Mouse (Mus musculus): Measurements from ENCODE around the gene 4430402I18Rik. TPM values are rescaled to one million over a fixed set of nuclear protein-coding genes. Genes with fewer than 3 reads are reported as not detected.

Gene 4430402I18Rik
- polyA plus RNA-seq, 1 experiment from 2014 or later, result 3.1 TPM

GRCm38 (mm10) chr19:28916492-28916891 lies 51.1 kb downstream of the 4430402I18Rik start:
- peaks cover 8% of the 10 kb centered on the region for H3K4me1 ChIP-seq (replicated peaks; ENCODE audit: control insufficient read depth, insufficient read depth, low read length)
- H3K27me3 ChIP-seq (ENCODE audit: control insufficient read depth, insufficient read depth, low read depth, low read length), result no peaks in the 10 kb centered on the region
- no peak overlapping the region for H3K4me3 ChIP-seq (ENCODE audit: low read length)
- H3K9me3 ChIP-seq (ENCODE audit: control insufficient read depth, low read length), result no peaks in the 10 kb centered on the region
- 25% methylated on average over 4 of the region's 4 CpGs for WGBS
- H3K27ac ChIP-seq (ENCODE audit: low read length), result no peak overlapping the region
- no peaks in the 10 kb centered on the region for H3K36me3 ChIP-seq (ENCODE audit: control insufficient read depth, insufficient read depth, low read length)
- H3K9ac ChIP-seq (ENCODE audit: low read length), result no peak overlapping the region
- ATAC-seq (ENCODE audit: low read depth), result no peak
- no peak overlapping the region for H3K4me2 ChIP-seq (ENCODE audit: low read depth, low read length)

- Histone ChIP-seq H3K9me3 (ENCODE audit: control insufficient read depth, low read length) (no peaks in the 10 kb centered on the region), H3K9ac (ENCODE audit: low read length) (no peak overlapping the region), H3K36me3 (ENCODE audit: control insufficient read depth, insufficient read depth, low read length) (no peaks in the 10 kb centered on the region), H3K27ac (ENCODE audit: low read length) (no peak overlapping the region), H3K4me3 (ENCODE audit: low read length) (no peak overlapping the region), H3K27me3 (ENCODE audit: control insufficient read depth, insufficient read depth, low read depth, low read length) (no peaks in the 10 kb centered on the region), H3K4me1 (replicated peaks; ENCODE audit: control insufficient read depth, insufficient read depth, low read length) (peaks cover 8% of the 10 kb centered on the region), H3K4me2 (ENCODE audit: low read depth, low read length) (no peak overlapping the region)
- 64% methylated on average over 2 of the region's 2 CpGs for WGBS
- ATAC-seq (ENCODE audit: low read depth), result no peak
Measured at GRCm38 (mm10) chr19:28915602-28916250, 51.9 kb downstream of the 4430402I18Rik start.

GRCm38 (mm10) chr19:28914598-28914997 lies 53.0 kb downstream of the 4430402I18Rik start:
- ATAC-seq (ENCODE audit: low read depth), result no peak
- Histone ChIP-seq H3K9ac (ENCODE audit: low read length) (no peak overlapping the region), H3K4me2 (ENCODE audit: low read depth, low read length) (no peak overlapping the region), H3K4me3 (ENCODE audit: low read length) (no peak overlapping the region), H3K9me3 (ENCODE audit: control insufficient read depth, low read length) (no peaks in the 10 kb centered on the region), H3K36me3 (ENCODE audit: control insufficient read depth, insufficient read depth, low read length) (no peaks in the 10 kb centered on the region), H3K4me1 (replicated peaks; ENCODE audit: control insufficient read depth, insufficient read depth, low read length) (peaks cover 8% of the 10 kb centered on the region), H3K27me3 (ENCODE audit: control insufficient read depth, insufficient read depth, low read depth, low read length) (no peaks in the 10 kb centered on the region), H3K27ac (ENCODE audit: low read length) (no peak overlapping the region)
- WGBS, result 68% methylated on average over 6 of the region's 6 CpGs

GRCm38 (mm10) chr19:28908693-28909092 lies 58.9 kb downstream of the 4430402I18Rik start:
- WGBS, result 49% methylated on average over 9 of the region's 9 CpGs
- H3K27ac ChIP-seq (ENCODE audit: low read length), result no peak overlapping the region
- no peak overlapping the region for H3K4me3 ChIP-seq (ENCODE audit: low read length)
- H3K27me3 ChIP-seq (ENCODE audit: control insufficient read depth, insufficient read depth, low read depth, low read length), result no peaks in the 10 kb centered on the region
- no peak overlapping the region for H3K4me2 ChIP-seq (ENCODE audit: low read depth, low read length)
- H3K9me3 ChIP-seq (ENCODE audit: control insufficient read depth, low read length), result no peaks in the 10 kb centered on the region
- ATAC-seq (ENCODE audit: low read depth), result no peak
- no peak overlapping the region for H3K9ac ChIP-seq (ENCODE audit: low read length)
- H3K36me3 ChIP-seq (ENCODE audit: control insufficient read depth, insufficient read depth, low read length), result no peaks in the 10 kb centered on the region
- H3K4me1 ChIP-seq (replicated peaks; ENCODE audit: control insufficient read depth, insufficient read depth, low read length), result peaks cover 6% of the 10 kb centered on the region; the same call in 1 of the 2 replicates

GRCm38 (mm10) chr19:28908186-28908585 lies 59.4 kb downstream of the 4430402I18Rik start:
- no peak overlapping the region for H3K4me3 ChIP-seq (ENCODE audit: low read length)
- no peak overlapping the region for H3K9ac ChIP-seq (ENCODE audit: low read length)
- H3K9me3 ChIP-seq (ENCODE audit: control insufficient read depth, low read length), result no peaks in the 10 kb centered on the region
- no peak for ATAC-seq (ENCODE audit: low read depth)
- no peak overlapping the region for H3K4me2 ChIP-seq (ENCODE audit: low read depth, low read length)
- H3K27ac ChIP-seq (ENCODE audit: low read length), result no peak overlapping the region
- H3K4me1 ChIP-seq (replicated peaks; ENCODE audit: control insufficient read depth, insufficient read depth, low read length), result peaks cover 6% of the 10 kb centered on the region; the same call in 1 of the 2 replicates
- H3K27me3 ChIP-seq (ENCODE audit: control insufficient read depth, insufficient read depth, low read depth, low read length), result no peaks in the 10 kb centered on the region
- WGBS, result 69% methylated on average over 4 of the region's 4 CpGs
- no peaks in the 10 kb centered on the region for H3K36me3 ChIP-seq (ENCODE audit: control insufficient read depth, insufficient read depth, low read length)

- Histone ChIP-seq H3K4me1 (replicated peaks; ENCODE audit: control insufficient read depth, insufficient read depth, low read length) (peaks cover 4% of the 10 kb centered on the region; the same call in 1 of the 2 replicates), H3K36me3 (ENCODE audit: control insufficient read depth, insufficient read depth, low read length) (no peaks in the 10 kb centered on the region), H3K4me3 (ENCODE audit: low read length) (no peak overlapping the region), H3K27me3 (ENCODE audit: control insufficient read depth, insufficient read depth, low read depth, low read length) (no peaks in the 10 kb centered on the region), H3K9me3 (ENCODE audit: control insufficient read depth, low read length) (no peaks in the 10 kb centered on the region), H3K9ac (ENCODE audit: low read length) (no peak overlapping the region), H3K4me2 (ENCODE audit: low read depth, low read length) (no peak overlapping the region), H3K27ac (ENCODE audit: low read length) (no peak overlapping the region)
- ATAC-seq (ENCODE audit: low read depth), result peak; percentile 89
- WGBS, result 54% methylated on average over 8 of the region's 8 CpGs
Measured at GRCm38 (mm10) chr19:28903536-28904119, 64.0 kb downstream of the 4430402I18Rik start.

GRCm38 (mm10) chr19:28902806-28903205 lies 64.8 kb downstream of the 4430402I18Rik start:
- Histone ChIP-seq H3K9ac (ENCODE audit: low read length) (no peak overlapping the region), H3K9me3 (ENCODE audit: control insufficient read depth, low read length) (no peaks in the 10 kb centered on the region), H3K36me3 (ENCODE audit: control insufficient read depth, insufficient read depth, low read length) (no peaks in the 10 kb centered on the region), H3K4me1 (replicated peaks; ENCODE audit: control insufficient read depth, insufficient read depth, low read length) (peaks cover 4% of the 10 kb centered on the region; the same call in 1 of the 2 replicates), H3K27me3 (ENCODE audit: control insufficient read depth, insufficient read depth, low read depth, low read length) (no peaks in the 10 kb centered on the region), H3K4me2 (ENCODE audit: low read depth, low read length) (no peak overlapping the region), H3K4me3 (ENCODE audit: low read length) (no peak overlapping the region), H3K27ac (ENCODE audit: low read length) (no peak overlapping the region)
- 77% methylated on average over 4 of the region's 4 CpGs for WGBS
- ATAC-seq (ENCODE audit: low read depth), result no peak

GRCm38 (mm10) chr19:28902111-28902510 lies 65.5 kb downstream of the 4430402I18Rik start:
- Histone ChIP-seq H3K36me3 (ENCODE audit: control insufficient read depth, insufficient read depth, low read length) (no peaks in the 10 kb centered on the region), H3K4me2 (ENCODE audit: low read depth, low read length) (no peak overlapping the region), H3K9ac (ENCODE audit: low read length) (no peak overlapping the region), H3K9me3 (ENCODE audit: control insufficient read depth, low read length) (no peaks in the 10 kb centered on the region), H3K27me3 (ENCODE audit: control insufficient read depth, insufficient read depth, low read depth, low read length) (no peaks in the 10 kb centered on the region), H3K4me1 (replicated peaks; ENCODE audit: control insufficient read depth, insufficient read depth, low read length) (peaks cover 4% of the 10 kb centered on the region; the same call in 1 of the 2 replicates), H3K27ac (ENCODE audit: low read length) (no peak overlapping the region), H3K4me3 (ENCODE audit: low read length) (no peak overlapping the region)
- 80% methylated on average over 2 of the region's 2 CpGs for WGBS
- no peak for ATAC-seq (ENCODE audit: low read depth)

GRCm38 (mm10) chr19:28900771-28901170 lies 66.8 kb downstream of the 4430402I18Rik start:
- no peaks in the 10 kb centered on the region for H3K27me3 ChIP-seq (ENCODE audit: control insufficient read depth, insufficient read depth, low read depth, low read length)
- ATAC-seq (ENCODE audit: low read depth), result no peak
- H3K36me3 ChIP-seq (ENCODE audit: control insufficient read depth, insufficient read depth, low read length), result no peaks in the 10 kb centered on the region
- H3K9me3 ChIP-seq (ENCODE audit: control insufficient read depth, low read length), result no peaks in the 10 kb centered on the region
- H3K4me1 ChIP-seq (replicated peaks; ENCODE audit: control insufficient read depth, insufficient read depth, low read length), result peaks cover 4% of the 10 kb centered on the region; the same call in 1 of the 2 replicates
- H3K9ac ChIP-seq (ENCODE audit: low read length), result no peak overlapping the region
- H3K4me2 ChIP-seq (ENCODE audit: low read depth, low read length), result no peak overlapping the region
- WGBS, result 90% methylated on average over 2 of the region's 2 CpGs
- H3K27ac ChIP-seq (ENCODE audit: low read length), result no peak overlapping the region
- no peak overlapping the region for H3K4me3 ChIP-seq (ENCODE audit: low read length)
